Mouse (Mus musculus): ENCODE measurements around the gene Arhgef17. TPM values are rescaled to one million over a fixed set of nuclear protein-coding genes. Genes with fewer than 3 reads are reported as not detected.
A peak's percentile ranks its signal among the peaks of the same experiment; 100 is the strongest.

The Arhgef17 gene
- polyA plus RNA-seq, 1 experiment from 2014 or later: 14.4 TPM

DNA sequence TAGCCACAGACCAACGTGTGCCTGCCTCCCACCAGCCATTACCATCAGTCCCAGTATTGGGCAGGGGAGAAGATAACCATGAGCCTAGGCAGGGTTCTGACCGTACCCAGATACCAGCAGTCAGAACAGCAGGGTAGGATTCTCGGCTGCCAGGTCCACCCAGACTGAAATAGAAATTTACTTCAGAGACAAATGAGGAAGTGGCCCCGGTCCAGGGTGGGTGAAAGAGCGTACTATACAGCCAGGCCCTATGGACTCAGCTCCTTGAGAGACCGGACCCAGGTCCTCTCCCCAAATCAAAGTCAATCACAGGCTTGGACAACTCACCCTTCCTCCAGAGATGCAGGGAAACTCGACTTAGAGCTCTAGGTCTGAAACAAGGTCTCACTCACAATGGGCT is 29.2 kb upstream of the Arhgef17 start:
- H3K27ac ChIP-seq: no peak overlapping the region
- no peaks in the 10 kb centered on the region for H3K36me3 ChIP-seq (replicated peaks)
- ATAC-seq (replicated peaks): no peak
- H3K4me2 ChIP-seq: no peak overlapping the region
- H3K9ac ChIP-seq: no peak overlapping the region
- 76% methylated on average over 7 of the region's 7 CpGs for WGBS
- no peak overlapping the region for H3K4me3 ChIP-seq
- no peaks in the 10 kb centered on the region for H3K27me3 ChIP-seq (replicated peaks)
- H3K4me1 ChIP-seq: 0 out of 2 replicates have a peak, but pooled peaks cover 2% of the 10 kb centered on the region
- H3K9me3 ChIP-seq: no peaks in the 10 kb centered on the region

DNA sequence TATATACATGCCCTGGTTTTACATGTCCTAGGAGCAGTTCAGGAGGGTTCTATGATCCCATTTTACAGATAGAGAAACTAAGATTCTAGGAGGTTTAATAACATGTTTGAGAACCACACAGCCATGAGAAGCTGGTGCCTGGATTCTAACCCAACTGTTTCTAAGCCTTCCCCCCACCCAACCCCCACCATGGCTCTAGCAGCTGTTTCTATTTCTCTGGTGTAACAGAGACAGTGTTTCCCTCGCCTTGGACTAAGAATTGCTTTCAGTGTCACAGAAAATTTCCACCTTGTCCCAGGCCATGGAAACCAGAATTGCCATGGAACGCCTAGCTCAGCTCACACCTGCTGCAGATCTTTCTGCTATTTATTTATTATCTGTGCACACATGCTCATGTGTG is 28.6 kb upstream of the Arhgef17 start:
- Histone ChIP-seq H3K4me1 (0 out of 2 replicates have a peak, but pooled peaks cover 2% of the 10 kb centered on the region), H3K36me3 (replicated peaks) (no peaks in the 10 kb centered on the region), H3K4me2 (no peak overlapping the region), H3K27ac (no peak overlapping the region), H3K4me3 (no peak overlapping the region), H3K9me3 (no peaks in the 10 kb centered on the region), H3K27me3 (replicated peaks) (no peaks in the 10 kb centered on the region), H3K9ac (no peak overlapping the region)
- no peak for ATAC-seq (replicated peaks)
- WGBS: 85% methylated on average over 2 of the region's 2 CpGs

DNA sequence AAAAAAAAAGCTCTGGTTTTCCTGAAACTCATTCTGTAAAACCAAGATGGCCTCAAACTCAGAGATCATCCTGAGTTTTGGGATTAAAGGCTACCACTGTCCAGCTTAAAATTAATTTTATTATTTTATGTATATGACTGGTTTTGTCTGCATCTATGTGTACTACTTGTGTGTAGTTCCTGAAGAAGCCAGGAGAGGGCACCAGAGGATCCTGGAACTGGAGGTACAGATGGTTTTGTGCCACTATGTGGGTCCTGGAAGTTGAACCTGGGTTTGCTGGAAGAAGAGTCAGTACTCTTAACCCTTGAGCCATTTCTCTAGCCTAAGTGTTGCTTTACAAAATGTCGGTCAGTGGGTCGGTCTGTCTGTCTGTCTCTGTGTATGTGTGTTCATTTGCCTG is 26.5 kb upstream of the Arhgef17 start:
- Histone ChIP-seq H3K9me3 (no peaks in the 10 kb centered on the region), H3K9ac (no peak overlapping the region), H3K4me3 (no peak overlapping the region), H3K4me1 (0 out of 2 replicates have a peak, but pooled peaks cover 2% of the 10 kb centered on the region), H3K27ac (no peak overlapping the region), H3K4me2 (no peak overlapping the region), H3K27me3 (replicated peaks) (no peaks in the 10 kb centered on the region), H3K36me3 (replicated peaks) (no peaks in the 10 kb centered on the region)
- ATAC-seq (replicated peaks): no peak
- WGBS: 100% methylated on average over 2 of the region's 2 CpGs

DNA sequence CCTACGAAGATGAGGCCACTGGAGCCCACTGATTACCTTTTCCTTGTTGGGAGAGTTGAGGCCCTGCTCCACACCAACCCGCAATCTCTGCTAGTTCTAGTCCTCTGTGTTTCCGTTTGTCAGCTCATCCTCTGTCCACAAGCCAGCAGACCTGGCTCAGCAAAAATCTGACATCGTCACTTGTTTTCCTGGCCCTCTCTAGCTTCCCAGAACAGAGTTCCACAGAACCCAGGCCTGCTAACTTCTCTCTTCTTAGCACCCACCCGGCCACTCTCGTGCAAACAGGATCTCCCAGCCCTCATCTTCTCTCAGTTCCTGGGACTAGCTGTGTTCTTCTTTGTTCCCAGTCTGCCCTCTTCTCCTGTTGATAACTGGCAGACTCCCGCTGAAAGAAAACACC is 20.8 kb upstream of the Arhgef17 start:
- Histone ChIP-seq H3K36me3 (replicated peaks) (no peaks in the 10 kb centered on the region), H3K27me3 (replicated peaks) (no peaks in the 10 kb centered on the region), H3K4me1 (no peaks in the 10 kb centered on the region), H3K9me3 (no peaks in the 10 kb centered on the region), H3K4me3 (no peak overlapping the region), H3K4me2 (no peak overlapping the region), H3K27ac (no peak overlapping the region), H3K9ac (no peak overlapping the region)
- ATAC-seq (replicated peaks): no peak
- WGBS: 86% methylated on average over 7 of the region's 7 CpGs

DNA sequence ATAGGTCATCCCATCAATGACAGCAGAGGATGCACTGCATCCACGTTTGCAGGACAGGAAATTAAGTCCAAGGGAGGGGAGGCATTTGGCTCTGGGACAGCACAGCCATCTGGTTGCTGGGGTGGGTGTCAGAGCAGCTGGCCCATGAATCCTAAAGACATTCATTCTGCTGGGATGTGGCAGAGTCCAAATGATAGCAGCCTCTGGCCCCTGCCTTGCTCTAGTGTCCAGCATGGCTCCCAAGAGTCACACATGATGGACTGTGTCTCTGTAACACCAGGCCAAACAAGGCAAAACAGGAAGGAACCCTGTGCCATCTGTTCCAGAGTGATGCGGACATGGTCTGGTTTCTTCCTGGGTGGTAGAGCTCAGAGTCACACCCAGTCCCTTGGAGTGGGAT is 20.0 kb upstream of the Arhgef17 start:
- H3K4me3 ChIP-seq: no peak overlapping the region
- no peaks in the 10 kb centered on the region for H3K9me3 ChIP-seq
- no peak overlapping the region for H3K4me2 ChIP-seq
- ATAC-seq (replicated peaks): no peak
- no peaks in the 10 kb centered on the region for H3K4me1 ChIP-seq
- H3K9ac ChIP-seq: no peak overlapping the region
- no peaks in the 10 kb centered on the region for H3K36me3 ChIP-seq (replicated peaks)
- 65% methylated on average over 2 of the region's 2 CpGs for WGBS
- H3K27ac ChIP-seq: no peak overlapping the region
- no peaks in the 10 kb centered on the region for H3K27me3 ChIP-seq (replicated peaks)

DNA sequence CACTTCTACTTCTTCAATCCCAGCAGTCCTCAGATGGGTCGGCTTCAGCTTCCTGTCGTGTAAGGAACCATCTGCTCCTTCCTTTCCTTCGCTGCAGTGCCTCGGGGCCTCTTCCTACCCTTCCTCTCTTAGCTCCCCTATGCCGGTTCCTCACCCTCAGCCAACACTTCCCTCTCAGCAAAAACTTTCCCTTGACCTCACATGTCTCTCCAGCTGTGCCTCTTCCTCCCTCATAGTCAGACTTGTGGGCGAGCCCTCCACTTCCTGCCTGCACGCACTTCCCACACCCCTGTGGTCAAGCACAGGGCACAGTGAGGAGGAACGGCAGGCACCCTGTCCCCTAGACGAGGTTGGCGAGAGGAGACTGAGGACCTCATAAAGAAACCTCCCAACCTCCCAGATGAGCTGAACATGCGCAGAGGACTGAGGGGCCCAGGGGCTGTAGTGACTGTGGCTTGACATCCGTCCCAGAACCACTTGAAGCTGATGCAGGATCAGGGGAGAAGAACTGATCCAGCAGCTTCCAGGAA is 18.6 kb upstream of the Arhgef17 start:
- no peak overlapping the region for H3K9ac ChIP-seq
- ATAC-seq (replicated peaks): no peak
- no peak overlapping the region for H3K4me2 ChIP-seq
- no peaks in the 10 kb centered on the region for H3K9me3 ChIP-seq
- no peak overlapping the region for H3K4me3 ChIP-seq
- H3K36me3 ChIP-seq (replicated peaks): no peaks in the 10 kb centered on the region
- WGBS: 66% methylated on average over 12 of the region's 12 CpGs
- H3K27ac ChIP-seq: no peak overlapping the region
- no peaks in the 10 kb centered on the region for H3K4me1 ChIP-seq
- no peaks in the 10 kb centered on the region for H3K27me3 ChIP-seq (replicated peaks)

DNA sequence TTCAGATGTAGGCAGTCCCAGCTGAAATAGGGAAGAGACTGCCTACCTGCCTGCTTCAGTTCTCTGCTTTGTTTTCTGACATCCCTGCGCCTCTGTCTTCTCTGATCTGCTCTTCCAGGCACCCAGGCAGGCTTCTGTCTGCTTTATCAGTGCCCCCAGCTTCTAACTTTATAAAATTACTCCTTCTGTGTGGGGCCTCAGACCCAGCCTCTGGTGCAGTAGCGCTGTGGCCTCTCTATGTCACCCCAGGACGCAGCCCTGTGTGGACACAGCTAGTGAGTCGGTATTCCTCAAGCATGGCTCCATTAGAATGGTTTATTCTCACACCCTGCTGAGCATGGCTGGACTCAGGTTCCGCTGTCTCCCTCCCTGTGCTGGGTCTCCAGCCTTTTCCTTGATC is 18.1 kb upstream of the Arhgef17 start:
- 54% methylated on average over 5 of the region's 5 CpGs for WGBS
- Histone ChIP-seq H3K4me3 (no peak overlapping the region), H3K4me2 (no peak overlapping the region), H3K9ac (no peak overlapping the region), H3K4me1 (no peaks in the 10 kb centered on the region), H3K27ac (no peak overlapping the region), H3K27me3 (replicated peaks) (no peaks in the 10 kb centered on the region), H3K36me3 (replicated peaks) (no peaks in the 10 kb centered on the region), H3K9me3 (no peaks in the 10 kb centered on the region)
- no peak for ATAC-seq (replicated peaks)

DNA sequence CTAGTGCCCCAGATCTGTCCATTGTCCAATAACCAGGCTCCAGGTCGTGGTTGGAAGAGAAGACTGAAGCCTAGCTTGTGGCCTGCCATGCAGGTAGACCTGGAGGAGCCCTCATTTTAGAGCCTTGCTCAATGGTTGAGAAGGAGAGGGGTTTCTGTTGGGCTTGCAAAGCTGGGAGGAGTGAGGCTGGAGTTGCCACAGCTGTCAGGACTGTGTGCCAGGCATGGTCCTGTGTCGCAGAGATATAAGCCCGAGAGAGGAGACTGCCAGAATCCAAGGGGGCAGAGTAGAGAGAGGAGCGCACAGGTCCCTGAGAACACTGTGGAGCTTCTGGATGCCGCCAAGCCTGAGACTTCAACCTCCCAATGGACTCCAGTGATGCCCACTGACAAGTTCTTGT is 12.8 kb upstream of the Arhgef17 start:
- no peaks in the 10 kb centered on the region for H3K27me3 ChIP-seq (replicated peaks)
- no peak for ATAC-seq (replicated peaks)
- H3K9me3 ChIP-seq: no peaks in the 10 kb centered on the region
- H3K4me1 ChIP-seq: peaks cover 3% of the 10 kb centered on the region; the same call in 1 of the 2 replicates
- H3K4me3 ChIP-seq: no peak overlapping the region
- no peak overlapping the region for H3K9ac ChIP-seq
- no peaks in the 10 kb centered on the region for H3K36me3 ChIP-seq (replicated peaks)
- WGBS: 84% methylated on average over 5 of the region's 5 CpGs
- H3K4me2 ChIP-seq: no peak overlapping the region
- H3K27ac ChIP-seq: no peak overlapping the region

DNA sequence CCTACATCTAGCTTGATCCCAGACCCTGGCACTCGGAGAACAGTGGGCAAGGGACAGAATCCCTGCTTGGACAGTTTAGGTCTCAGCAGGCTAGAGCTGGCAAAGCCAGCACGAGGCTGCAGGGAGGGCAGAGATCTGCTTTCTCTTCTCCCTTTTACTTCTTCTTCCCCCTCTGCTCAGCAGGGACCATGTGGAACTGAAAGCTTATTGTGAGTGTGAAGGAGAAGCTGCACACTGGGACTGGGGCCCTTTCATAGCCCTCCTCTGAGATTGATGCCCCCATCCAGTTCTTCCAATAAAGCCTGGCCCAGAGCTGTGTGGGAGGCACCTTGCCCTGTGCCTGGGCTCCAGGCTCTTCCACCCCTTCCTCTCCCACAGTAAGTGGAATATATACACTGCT is 12.4 kb upstream of the Arhgef17 start:
- Histone ChIP-seq H3K36me3 (replicated peaks) (no peaks in the 10 kb centered on the region), H3K27ac (no peak overlapping the region), H3K4me3 (no peak overlapping the region), H3K4me1 (peaks cover 3% of the 10 kb centered on the region; the same call in 1 of the 2 replicates), H3K4me2 (no peak overlapping the region), H3K9me3 (no peaks in the 10 kb centered on the region), H3K27me3 (replicated peaks) (no peaks in the 10 kb centered on the region), H3K9ac (no peak overlapping the region)
- ATAC-seq (replicated peaks): no peak
- WGBS: 65% methylated on average over 2 of the region's 2 CpGs

DNA sequence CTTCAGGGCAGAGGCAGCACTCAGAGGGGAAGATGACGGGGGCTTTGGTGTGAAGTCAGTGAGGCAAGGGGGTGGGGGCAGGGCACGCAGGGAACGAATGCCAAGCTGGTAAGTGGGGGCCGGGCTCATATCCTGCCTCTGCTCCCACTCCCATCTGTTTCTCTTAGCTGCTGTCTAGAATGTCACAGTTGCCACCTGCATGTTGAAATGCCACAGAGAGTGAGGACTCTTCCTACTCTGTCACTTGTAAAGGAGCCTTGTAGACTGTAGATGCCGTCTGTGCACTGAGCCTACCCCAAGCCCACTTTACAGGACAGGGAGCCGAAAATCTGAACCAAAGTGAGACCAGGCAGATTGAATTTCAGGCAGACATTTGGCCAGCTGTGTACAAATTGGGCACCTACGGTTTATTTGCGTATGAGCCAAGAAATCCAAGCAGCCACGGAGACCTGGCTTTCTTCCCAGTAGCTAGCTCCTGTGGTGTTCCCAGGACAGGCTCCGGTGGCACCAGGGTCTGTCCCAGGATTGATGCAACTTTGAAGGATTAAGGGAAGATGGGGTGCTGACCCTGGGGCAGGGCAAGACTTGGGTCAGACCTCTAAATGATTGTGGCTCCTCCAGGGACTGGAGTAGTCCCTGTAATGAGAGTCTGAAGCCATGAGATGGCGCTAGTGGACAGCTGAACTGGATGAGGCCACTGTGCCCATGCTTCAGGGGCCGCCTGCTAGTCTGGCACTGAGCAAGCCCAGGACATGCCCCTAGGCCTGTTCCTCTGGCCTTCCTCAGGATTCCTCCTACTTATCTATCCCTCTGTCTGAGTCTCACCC is 11.1 kb upstream of the Arhgef17 start:
- no peaks in the 10 kb centered on the region for H3K36me3 ChIP-seq (replicated peaks)
- peaks cover 3% of the 10 kb centered on the region; the same call in 1 of the 2 replicates for H3K4me1 ChIP-seq
- H3K27me3 ChIP-seq (replicated peaks): no peaks in the 10 kb centered on the region
- 43% methylated on average over 12 of the region's 12 CpGs for WGBS
- peak; percentile 53; the same call in 1 of the 2 replicates for ATAC-seq (replicated peaks)
- no peak overlapping the region for H3K9ac ChIP-seq
- H3K4me2 ChIP-seq: no peak overlapping the region
- H3K27ac ChIP-seq: no peak overlapping the region
- no peaks in the 10 kb centered on the region for H3K9me3 ChIP-seq
- H3K4me3 ChIP-seq: no peak overlapping the region

DNA sequence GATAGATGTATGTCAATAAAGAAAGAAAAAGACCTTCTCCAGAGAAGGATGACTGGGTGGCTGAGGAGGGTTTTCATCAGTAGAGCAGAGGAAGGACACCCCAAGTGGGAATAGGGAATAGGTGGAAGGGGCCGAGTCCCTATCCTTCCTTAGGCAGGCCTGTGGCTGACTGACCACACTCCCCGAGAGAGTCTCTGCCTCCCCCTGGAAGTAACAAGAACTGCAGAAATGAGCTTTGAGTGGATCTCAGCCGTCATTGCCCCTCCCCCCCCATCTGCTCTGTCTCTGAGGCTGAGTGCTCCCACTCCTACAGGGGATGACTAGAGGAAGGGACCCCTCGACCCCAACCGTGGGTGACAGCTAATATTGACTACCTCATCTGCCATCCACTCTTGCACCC is 9.3 kb upstream of the Arhgef17 start:
- no peaks in the 10 kb centered on the region for H3K9me3 ChIP-seq
- H3K9ac ChIP-seq: no peak overlapping the region
- no peak for ATAC-seq (replicated peaks)
- H3K36me3 ChIP-seq (replicated peaks): no peaks in the 10 kb centered on the region
- H3K27me3 ChIP-seq (replicated peaks): no peaks in the 10 kb centered on the region
- peaks cover 3% of the 10 kb centered on the region; the same call in 1 of the 2 replicates for H3K4me1 ChIP-seq
- 45% methylated on average over 5 of the region's 5 CpGs for WGBS
- no peak overlapping the region for H3K27ac ChIP-seq
- no peak overlapping the region for H3K4me2 ChIP-seq
- no peak overlapping the region for H3K4me3 ChIP-seq

DNA sequence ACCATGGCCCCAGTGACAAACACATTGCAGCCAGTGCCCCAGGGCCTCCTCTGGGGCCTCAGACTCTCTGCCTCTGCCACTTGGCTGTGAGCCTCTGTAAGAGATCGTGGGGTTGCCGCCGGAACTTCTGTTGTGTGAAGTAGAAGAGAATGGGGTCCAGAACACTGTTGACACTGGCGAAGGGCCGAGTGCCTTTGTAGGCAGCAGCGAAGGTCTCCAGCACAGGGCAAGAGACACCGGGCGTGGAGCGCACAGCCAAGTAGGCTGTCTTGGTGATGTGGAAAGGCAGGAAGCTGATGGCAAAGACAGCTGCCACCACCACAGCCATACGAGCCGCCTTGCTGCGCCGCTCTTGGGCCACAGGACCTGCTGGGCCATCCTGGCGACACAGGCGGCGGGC is 6.2 kb upstream of the Arhgef17 start:
- 88% methylated on average over 16 of the region's 16 CpGs for WGBS
- no peaks in the 10 kb centered on the region for H3K36me3 ChIP-seq (replicated peaks)
- peaks cover 3% of the 10 kb centered on the region for H3K27me3 ChIP-seq (replicated peaks)
- no peak overlapping the region for H3K4me3 ChIP-seq
- H3K4me2 ChIP-seq: no peak overlapping the region
- no peak overlapping the region for H3K9ac ChIP-seq
- no peaks in the 10 kb centered on the region for H3K4me1 ChIP-seq
- ATAC-seq (replicated peaks): no peak
- no peaks in the 10 kb centered on the region for H3K9me3 ChIP-seq
- no peak overlapping the region for H3K27ac ChIP-seq

DNA sequence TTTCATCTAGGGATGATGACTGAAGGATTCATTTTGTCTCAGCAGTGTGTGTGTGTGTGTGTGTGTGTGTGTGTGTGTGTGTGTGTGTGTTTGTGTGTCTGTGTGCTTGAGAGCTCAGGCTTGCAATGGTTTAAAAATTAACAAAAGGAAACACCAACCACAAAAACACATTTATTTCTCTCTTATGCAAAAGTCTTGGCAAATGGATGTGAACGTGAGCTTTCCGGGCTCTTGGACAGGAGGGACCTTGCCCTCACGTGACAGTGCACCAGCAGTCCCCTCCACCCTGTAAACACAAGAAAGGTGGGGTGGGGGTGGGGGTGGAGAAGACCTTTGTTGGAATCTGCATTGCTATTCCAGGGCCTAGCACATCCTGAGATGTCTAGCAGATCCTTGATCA is 5.6 kb upstream of the Arhgef17 start:
- Histone ChIP-seq H3K4me3 (no peak overlapping the region), H3K4me2 (no peak overlapping the region), H3K36me3 (replicated peaks) (no peaks in the 10 kb centered on the region), H3K4me1 (peaks cover 3% of the 10 kb centered on the region), H3K27ac (no peak overlapping the region), H3K27me3 (replicated peaks) (peaks cover 9% of the 10 kb centered on the region), H3K9me3 (no peaks in the 10 kb centered on the region), H3K9ac (no peak overlapping the region)
- 85% methylated on average over 3 of the region's 3 CpGs for WGBS
- no peak for ATAC-seq (replicated peaks)
